Mouse (Mus musculus) ES-Bruce4 (cell line): ENCODE results near the gene Kcna7. TPM values are rescaled to one million over a fixed set of nuclear protein-coding genes. Genes with fewer than 3 reads are reported as not detected.

ENCODE experiments used
- H3K27ac ChIP-seq: 2 replicates; pipeline ENCODE4 v1.5.1; 2012; ENCODE audit warnings: low read length, inconsistent platforms; ENCODE audit not compliant: insufficient read depth
- H3K27me3 ChIP-seq: 2 replicates; pipeline ENCODE4 v1.6.1; 2012; ENCODE audit warnings: mild to moderate bottlenecking, low read length, inconsistent platforms; ENCODE audit not compliant: control insufficient read depth, poor library complexity, insufficient read depth, severe bottlenecking
- H3K36me3 ChIP-seq: 2 replicates; pipeline ENCODE4 v1.6.1; 2012; ENCODE audit warnings: inconsistent platforms, mild to moderate bottlenecking, low read length, moderate library complexity; ENCODE audit not compliant: control insufficient read depth, poor library complexity, insufficient read depth, severe bottlenecking
- H3K4me1 ChIP-seq: one replicate; pipeline ENCODE4 v1.8.1; 2011; ENCODE audit warnings: low read length; ENCODE audit not compliant: control insufficient read depth, insufficient read depth
- H3K4me3 ChIP-seq: 2 replicates; pipeline ENCODE4 v1.5.1; 2011; ENCODE audit warnings: low read depth, mild to moderate bottlenecking, low read length
- H3K9ac ChIP-seq: 2 replicates; pipeline ENCODE4 v1.6.1; 2012; ENCODE audit warnings: low read depth, mild to moderate bottlenecking, inconsistent platforms; ENCODE audit not compliant: poor library complexity, severe bottlenecking
- H3K9me3 ChIP-seq: replicated peaks from 2 replicates; pipeline ENCODE4 v1.6.1; 2012; ENCODE audit warnings: mild to moderate bottlenecking, low read length, inconsistent platforms; ENCODE audit not compliant: control insufficient read depth, poor library complexity, insufficient read depth, severe bottlenecking
- CTCF ChIP-seq: IDR thresholded peaks from one replicate; pipeline ENCODE4 v1.8.1; 2011; ENCODE audit warnings: low read depth, low read length
- EP300 ChIP-seq: IDR thresholded peaks from 2 replicates; pipeline ENCODE4 v1.6.1; 2011; ENCODE audit warnings: low read depth, low read length; ENCODE audit not compliant: insufficient read depth
- POLR2A ChIP-seq: IDR thresholded peaks from one replicate; pipeline ENCODE4 v1.8.1; 2011; ENCODE audit warnings: low read length; ENCODE audit not compliant: insufficient read depth
- polyA plus RNA-seq: library from polyadenylated mRNA; stranded (reverse); fragments of >200 nt; gene quantifications from 2 replicates; pipeline ENCODE4 v1.2.4, GENCODE M21; 2011; ENCODE audit warnings: low read depth; ENCODE audit not compliant: missing spikeins, insufficient read depth, insufficient read length

The Kcna7 gene
- polyA plus RNA-seq, 1 experiment: not detected

GRCm38 (mm10) chr7:45458748-45459563, 53.5 kb downstream of the Kcna7 start:
- H3K27me3 ChIP-seq: no peaks in the 10 kb centered on the region

More at GRCm38 (mm10) chr7:45458748-45459563, 53.5 kb downstream of the Kcna7 start:
- Histone ChIP-seq H3K4me3 (peak overlapping the region; percentile 90), H3K4me1 (peaks cover 3% of the 10 kb centered on the region), H3K27ac (peak overlapping the region; percentile 57), H3K36me3 (peaks cover 40% of the 10 kb centered on the region), H3K9me3 (no peaks in the 10 kb centered on the region), H3K9ac (peak overlapping the region; percentile 87)
- TF ChIP-seq CTCF: no peak
- peak; percentile 18 for TF ChIP-seq POLR2A
- TF ChIP-seq EP300: no peak

Other genes with a start within 250 kb of the Kcna7 start
- 0.94 and 1.6 TPM in 2 replicates for gene Slc17a7, start 241.7 kb upstream of the Kcna7 start, polyA plus RNA-seq
- 0.68 and 1.2 TPM in 2 replicates for gene Gfy, start 226.1 kb upstream of the Kcna7 start, polyA plus RNA-seq
- not detected in 2 replicates for gene Pth2, start 224.7 kb upstream of the Kcna7 start, polyA plus RNA-seq
- gene Ccdc155, start 200.8 kb upstream of the Kcna7 start, polyA plus RNA-seq: 2.2 and 2.6 TPM in 2 replicates
- 4.2 and 8.6 TPM in 2 replicates for gene Dkkl1, start 193.5 kb upstream of the Kcna7 start, polyA plus RNA-seq
- gene Tead2, start 189.9 kb upstream of the Kcna7 start, polyA plus RNA-seq: 147 and 152 TPM in 2 replicates
- gene Cd37, start 166.5 kb upstream of the Kcna7 start, polyA plus RNA-seq: 2.2 and 3.4 TPM in 2 replicates
- gene Slc6a16, start 164.6 kb upstream of the Kcna7 start, polyA plus RNA-seq: 0.55 and 0.63 TPM in 2 replicates
- gene Slc6a21, start 128.1 kb upstream of the Kcna7 start, polyA plus RNA-seq: not detected in 2 replicates
- 18.9 and 19.8 TPM in 2 replicates for gene Trpm4, start 71.9 kb upstream of the Kcna7 start, polyA plus RNA-seq
- gene Hrc, start 70.4 kb upstream of the Kcna7 start, polyA plus RNA-seq: 5.2 and 6.9 TPM in 2 replicates
- gene Ppfia3, start 38.6 kb upstream of the Kcna7 start, polyA plus RNA-seq: 7.2 and 9.3 TPM in 2 replicates
- 0.88 TPM in 1 of 2 replicates, not detected in the other for gene Lin7b, start 35.1 kb upstream of the Kcna7 start, polyA plus RNA-seq
- 686 and 799 TPM in 2 replicates for gene Snrnp70, start 9.9 kb upstream of the Kcna7 start, polyA plus RNA-seq
- gene Ntf5, start 8.0 kb downstream of the Kcna7 start, polyA plus RNA-seq: 5.0 and 5.2 TPM in 2 replicates
- gene Lhb, start 15.2 kb downstream of the Kcna7 start, polyA plus RNA-seq: not detected in 2 replicates
- gene Gys1, start 29.2 kb downstream of the Kcna7 start, polyA plus RNA-seq: 24.4 and 26.7 TPM in 2 replicates
- 263 and 267 TPM in 2 replicates for gene Ruvbl2, start 32.4 kb downstream of the Kcna7 start, polyA plus RNA-seq
- gene Ftl1, start 54.2 kb downstream of the Kcna7 start, polyA plus RNA-seq: 5,956 and 6,533 TPM in 2 replicates
- 250 and 287 TPM in 2 replicates for gene Bax, start 61.2 kb downstream of the Kcna7 start, polyA plus RNA-seq
- gene Tulp2, start 76.2 kb downstream of the Kcna7 start, polyA plus RNA-seq: 1.3 and 2.4 TPM in 2 replicates
- gene Gm45808, start 81.2 kb downstream of the Kcna7 start, polyA plus RNA-seq: not detected in 2 replicates
- 15.3 and 15.5 TPM in 2 replicates for gene Dhdh, start 83.2 kb downstream of the Kcna7 start, polyA plus RNA-seq
- 105 and 119 TPM in 2 replicates for gene Nucb1, start 104.8 kb downstream of the Kcna7 start, polyA plus RNA-seq
- 15.5 and 18.6 TPM in 2 replicates for gene Ppp1r15a, start 120.6 kb downstream of the Kcna7 start, polyA plus RNA-seq
- gene Plekha4, start 120.7 kb downstream of the Kcna7 start, polyA plus RNA-seq: 14.3 and 18.6 TPM in 2 replicates
- 55.0 and 62.2 TPM in 2 replicates for gene Hsd17b14, start 149.2 kb downstream of the Kcna7 start, polyA plus RNA-seq
- 104 and 144 TPM in 2 replicates for gene Bcat2, start 164.5 kb downstream of the Kcna7 start, polyA plus RNA-seq
- gene Fgf21, start 209.8 kb downstream of the Kcna7 start, polyA plus RNA-seq: 0.94 and 1.7 TPM in 2 replicates
- gene Fut1, start 211.6 kb downstream of the Kcna7 start, polyA plus RNA-seq: 3.0 and 3.9 TPM in 2 replicates
- gene Izumo1, start 216.2 kb downstream of the Kcna7 start, polyA plus RNA-seq: 4.6 and 5.8 TPM in 2 replicates
- gene Rasip1, start 221.8 kb downstream of the Kcna7 start, polyA plus RNA-seq: 2.5 and 3.0 TPM in 2 replicates
- gene Mamstr, start 234.3 kb downstream of the Kcna7 start, polyA plus RNA-seq: 2.2 and 4.1 TPM in 2 replicates